Mouse (Mus musculus): ENCODE measurements around the gene Bmp2k.

DNA sequence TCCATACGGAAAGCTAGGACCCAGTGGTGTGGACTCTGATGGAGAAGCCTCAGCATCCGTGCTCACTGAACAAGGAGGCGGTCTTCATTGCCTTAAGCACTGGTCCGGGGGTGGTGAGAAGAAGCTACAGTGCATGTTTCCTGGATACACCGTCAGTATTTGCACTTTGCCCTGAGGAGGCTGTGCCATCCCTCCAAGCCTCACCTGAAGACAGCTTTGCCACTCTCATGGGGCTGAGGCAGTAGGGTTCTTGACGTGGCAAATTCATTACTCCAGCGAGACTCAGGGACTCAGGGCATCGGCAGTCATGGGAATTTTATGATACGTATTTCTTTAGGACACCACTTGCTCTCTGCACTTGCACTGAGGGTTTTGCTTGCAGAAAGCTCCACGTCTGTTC, 49.2 kb downstream of the Bmp2k start:
- TF ChIP-seq USF1 (IDR thresholded peaks at IDR 0.05; ENCODE audit: low read depth) (no peak), CTCF (IDR thresholded peaks at IDR 0.05; ENCODE audit: control insufficient read depth, insufficient read depth, insufficient read length) (no peak)

All from C2C12 (cell line).